Mouse (Mus musculus) kidney, postnatal 4 days (tissue): ENCODE results near the gene Gm10642.

Experiments used
- DNase-seq, 2 experiments: peaks; one replicate each; pipeline ENCODE4 v3.0.0; 2021; ENCODE audit warnings: mixed read lengths in 2 of 2

Gene Gm10642

GRCm38 (mm10) chr9:70656130-70657007, at the start of gene Gm10642:
TSS of gene Gm10642 (plus strand) at chr9:70656251.
- DNase-seq = peak; percentile 51 to 73

- DNase-seq = no peak
Observed at GRCm38 (mm10) chr9:70611026-70611673, 44.9 kb upstream of the Gm10642 start.

- DNase-seq = no peak
Observed at GRCm38 (mm10) chr9:70629711-70630110, 26.3 kb upstream of the Gm10642 start.

- no peak for DNase-seq
Observed at GRCm38 (mm10) chr9:70631665-70632064, 24.4 kb upstream of the Gm10642 start.

- DNase-seq = no peak
Observed at GRCm38 (mm10) chr9:70636748-70637147, 19.3 kb upstream of the Gm10642 start.

- no peak for DNase-seq
Observed at GRCm38 (mm10) chr9:70650260-70650659, 5.8 kb upstream of the Gm10642 start.

GRCm38 (mm10) chr9:70650994-70651393, 5.1 kb upstream of the Gm10642 start:
- DNase-seq = no peak

- no peak for DNase-seq
Observed at GRCm38 (mm10) chr9:70652221-70652620, 3.8 kb upstream of the Gm10642 start.

GRCm38 (mm10) chr9:70653875-70654274, 2.2 kb upstream of the Gm10642 start:
- DNase-seq = no peak

GRCm38 (mm10) chr9:70654496-70654895, 1.6 kb upstream of the Gm10642 start:
- DNase-seq = no peak

GRCm38 (mm10) chr9:70655764-70656129, 304 bp upstream of the Gm10642 start:
- no peak for DNase-seq

GRCm38 (mm10) chr9:70657013-70657967, 1.2 kb downstream of the Gm10642 start, which contains the start of gene Mindy2:
TSS of gene Mindy2 (minus strand) at chr9:70657174.
- peak; percentile 99 to 100 for DNase-seq

GRCm38 (mm10) chr9:70658266-70658665, 2.2 kb downstream of the Gm10642 start:
- DNase-seq = no peak

- no peak for DNase-seq
Observed at GRCm38 (mm10) chr9:70664847-70665246, 8.8 kb downstream of the Gm10642 start.

GRCm38 (mm10) chr9:70665372-70666145, 9.5 kb downstream of the Gm10642 start:
- no peak for DNase-seq

- DNase-seq = peak; percentile 12 to 25
Observed at GRCm38 (mm10) chr9:70666811-70667210, 10.8 kb downstream of the Gm10642 start.

GRCm38 (mm10) chr9:70668048-70668447, 12.0 kb downstream of the Gm10642 start:
- peak in 1 of 2 experiments; percentile 13 for DNase-seq

- no peak for DNase-seq
Observed at GRCm38 (mm10) chr9:70669197-70669596, 13.1 kb downstream of the Gm10642 start.

GRCm38 (mm10) chr9:70670381-70670780, 14.3 kb downstream of the Gm10642 start:
- DNase-seq = no peak

GRCm38 (mm10) chr9:70671278-70671677, 15.2 kb downstream of the Gm10642 start:
- no peak for DNase-seq

GRCm38 (mm10) chr9:70671772-70672579, 15.9 kb downstream of the Gm10642 start:
- DNase-seq = peak; percentile 12 to 33
